Mouse (Mus musculus): Measurements from ENCODE around the gene Psmd4. TPM values are rescaled to one million over a fixed set of nuclear protein-coding genes. Genes with fewer than 3 reads are reported as not detected.
"Not testable (repeated sequence)": the region's sequence is repeated elsewhere in the genome, so short reads cannot be mapped to it uniquely, and the experiment has no call there.

The Psmd4 gene
- polyA plus RNA-seq, 1 experiment from 2014 or later: 258 TPM

- H3K27me3 ChIP-seq (ENCODE audit: control insufficient read depth, insufficient read depth, low read length); DNase-seq; ATAC-seq (ENCODE audit: low FRiP score, low TSS enrichment); H3K9ac ChIP-seq (replicated peaks; ENCODE audit: low read length); H3K27ac ChIP-seq (replicated peaks; ENCODE audit: low read depth, low read length); H3K4me1 ChIP-seq (ENCODE audit: control insufficient read depth, insufficient read depth, low read length); H3K9me3 ChIP-seq (ENCODE audit: control insufficient read depth, low read length); H3K4me3 ChIP-seq (replicated peaks; ENCODE audit: low read depth, low read length); H3K4me2 ChIP-seq (ENCODE audit: low read length): not testable (repeated sequence)
- WGBS: 80% methylated on average over 3 of the region's 3 CpGs
- peaks cover 40% of the 10 kb centered on the region for H3K36me3 ChIP-seq (ENCODE audit: control insufficient read depth, insufficient read depth, low read length)
Observed at GRCm38 (mm10) chr3:95029291-95029827, 13.1 kb downstream of the Psmd4 start.

GRCm38 (mm10) chr3:95028603-95029002 lies 13.8 kb downstream of the Psmd4 start:
- Histone ChIP-seq H3K9ac (replicated peaks; ENCODE audit: low read length) (no peak overlapping the region), H3K4me1 (ENCODE audit: control insufficient read depth, insufficient read depth, low read length) (no peaks in the 10 kb centered on the region), H3K36me3 (ENCODE audit: control insufficient read depth, insufficient read depth, low read length) (peaks cover 33% of the 10 kb centered on the region), H3K27ac (replicated peaks; ENCODE audit: low read depth, low read length) (no peak overlapping the region), H3K27me3 (ENCODE audit: control insufficient read depth, insufficient read depth, low read length) (no peaks in the 10 kb centered on the region), H3K9me3 (ENCODE audit: control insufficient read depth, low read length) (no peaks in the 10 kb centered on the region), H3K4me2 (ENCODE audit: low read length) (no peak overlapping the region), H3K4me3 (replicated peaks; ENCODE audit: low read depth, low read length) (no peak overlapping the region)
- ATAC-seq (ENCODE audit: low FRiP score, low TSS enrichment): no peak
- WGBS: 91% methylated on average over 3 of the region's 3 CpGs
- DNase-seq: no peak

- H3K9ac ChIP-seq (replicated peaks; ENCODE audit: low read length): no peak overlapping the region
- H3K36me3 ChIP-seq (ENCODE audit: control insufficient read depth, insufficient read depth, low read length): peaks cover 24% of the 10 kb centered on the region
- no peak overlapping the region for H3K4me3 ChIP-seq (replicated peaks; ENCODE audit: low read depth, low read length)
- no peak for ATAC-seq (ENCODE audit: low FRiP score, low TSS enrichment)
- no peak overlapping the region for H3K27ac ChIP-seq (replicated peaks; ENCODE audit: low read depth, low read length)
- DNase-seq: no peak
- H3K4me1 ChIP-seq (ENCODE audit: control insufficient read depth, insufficient read depth, low read length): no peaks in the 10 kb centered on the region
- no peaks in the 10 kb centered on the region for H3K27me3 ChIP-seq (ENCODE audit: control insufficient read depth, insufficient read depth, low read length)
- WGBS: 72% methylated on average over 5 of the region's 5 CpGs
- no peaks in the 10 kb centered on the region for H3K9me3 ChIP-seq (ENCODE audit: control insufficient read depth, low read length)
- H3K4me2 ChIP-seq (ENCODE audit: low read length): no peak overlapping the region
Observed at GRCm38 (mm10) chr3:95027701-95028100, 14.7 kb downstream of the Psmd4 start.

- Histone ChIP-seq H3K27me3 (ENCODE audit: control insufficient read depth, insufficient read depth, low read length) (no peaks in the 10 kb centered on the region), H3K4me1 (ENCODE audit: control insufficient read depth, insufficient read depth, low read length) (no peaks in the 10 kb centered on the region), H3K27ac (replicated peaks; ENCODE audit: low read depth, low read length) (no peak overlapping the region), H3K9me3 (ENCODE audit: control insufficient read depth, low read length) (no peaks in the 10 kb centered on the region), H3K9ac (replicated peaks; ENCODE audit: low read length) (no peak overlapping the region), H3K36me3 (ENCODE audit: control insufficient read depth, insufficient read depth, low read length) (peaks cover 19% of the 10 kb centered on the region), H3K4me3 (replicated peaks; ENCODE audit: low read depth, low read length) (no peak overlapping the region), H3K4me2 (ENCODE audit: low read length) (no peak overlapping the region)
- ATAC-seq (ENCODE audit: low FRiP score, low TSS enrichment) (no peak), DNase-seq (no peak)
- 61% methylated on average over 5 of the region's 5 CpGs for WGBS
Observed at GRCm38 (mm10) chr3:95027057-95027645, 15.3 kb downstream of the Psmd4 start.

GRCm38 (mm10) chr3:95025202-95025601 lies 17.2 kb downstream of the Psmd4 start:
- no peak overlapping the region for H3K9ac ChIP-seq (replicated peaks; ENCODE audit: low read length)
- peaks cover under 1% of the 10 kb centered on the region; the same call in 1 of the 2 replicates for H3K36me3 ChIP-seq (ENCODE audit: control insufficient read depth, insufficient read depth, low read length)
- DNase-seq: no peak
- no peaks in the 10 kb centered on the region for H3K4me1 ChIP-seq (ENCODE audit: control insufficient read depth, insufficient read depth, low read length)
- 43% methylated on average over 5 of the region's 5 CpGs for WGBS
- H3K9me3 ChIP-seq (ENCODE audit: control insufficient read depth, low read length): no peaks in the 10 kb centered on the region
- H3K27me3 ChIP-seq (ENCODE audit: control insufficient read depth, insufficient read depth, low read length): no peaks in the 10 kb centered on the region
- no peak for ATAC-seq (ENCODE audit: low FRiP score, low TSS enrichment)
- no peak overlapping the region for H3K4me3 ChIP-seq (replicated peaks; ENCODE audit: low read depth, low read length)
- no peak overlapping the region for H3K27ac ChIP-seq (replicated peaks; ENCODE audit: low read depth, low read length)
- H3K4me2 ChIP-seq (ENCODE audit: low read length): no peak overlapping the region

GRCm38 (mm10) chr3:95024551-95024950 lies 17.9 kb downstream of the Psmd4 start:
- WGBS: 29% methylated on average over 11 of the region's 11 CpGs
- Histone ChIP-seq H3K27ac (replicated peaks; ENCODE audit: low read depth, low read length) (no peak overlapping the region), H3K4me3 (replicated peaks; ENCODE audit: low read depth, low read length) (no peak overlapping the region), H3K4me1 (ENCODE audit: control insufficient read depth, insufficient read depth, low read length) (no peaks in the 10 kb centered on the region), H3K4me2 (ENCODE audit: low read length) (no peak overlapping the region), H3K36me3 (ENCODE audit: control insufficient read depth, insufficient read depth, low read length) (no peaks in the 10 kb centered on the region), H3K9ac (replicated peaks; ENCODE audit: low read length) (no peak overlapping the region), H3K27me3 (ENCODE audit: control insufficient read depth, insufficient read depth, low read length) (no peaks in the 10 kb centered on the region), H3K9me3 (ENCODE audit: control insufficient read depth, low read length) (no peaks in the 10 kb centered on the region)
- ATAC-seq (ENCODE audit: low FRiP score, low TSS enrichment) (no peak), DNase-seq (no peak)

GRCm38 (mm10) chr3:95020956-95021355 lies 21.5 kb downstream of the Psmd4 start:
- H3K9ac ChIP-seq (replicated peaks; ENCODE audit: low read length); H3K27ac ChIP-seq (replicated peaks; ENCODE audit: low read depth, low read length); H3K4me2 ChIP-seq (ENCODE audit: low read length); H3K9me3 ChIP-seq (ENCODE audit: control insufficient read depth, low read length); ATAC-seq (ENCODE audit: low FRiP score, low TSS enrichment); H3K27me3 ChIP-seq (ENCODE audit: control insufficient read depth, insufficient read depth, low read length); H3K4me1 ChIP-seq (ENCODE audit: control insufficient read depth, insufficient read depth, low read length); DNase-seq; H3K4me3 ChIP-seq (replicated peaks; ENCODE audit: low read depth, low read length); H3K36me3 ChIP-seq (ENCODE audit: control insufficient read depth, insufficient read depth, low read length): not testable (repeated sequence)
- WGBS: 94% methylated on average over 5 of the region's 5 CpGs

GRCm38 (mm10) chr3:95018741-95019140 lies 23.7 kb downstream of the Psmd4 start:
- ATAC-seq (ENCODE audit: low FRiP score, low TSS enrichment): no peak
- WGBS: 93% methylated on average over 2 of the region's 2 CpGs

GRCm38 (mm10) chr3:95016532-95017056 lies 25.8 kb downstream of the Psmd4 start:
- DNase-seq (no peak), ATAC-seq (ENCODE audit: low FRiP score, low TSS enrichment) (no peak)
- WGBS: 5% methylated on average over 21 of the region's 21 CpGs

More at GRCm38 (mm10) chr3:95018741-95019140, 23.7 kb downstream of the Psmd4 start:
- no peak for DNase-seq
- Histone ChIP-seq H3K36me3 (ENCODE audit: control insufficient read depth, insufficient read depth, low read length) (no peaks in the 10 kb centered on the region), H3K4me2 (ENCODE audit: low read length) (no peak overlapping the region), H3K9me3 (ENCODE audit: control insufficient read depth, low read length) (no peaks in the 10 kb centered on the region), H3K4me3 (replicated peaks; ENCODE audit: low read depth, low read length) (no peak overlapping the region), H3K9ac (replicated peaks; ENCODE audit: low read length) (no peak overlapping the region), H3K27ac (replicated peaks; ENCODE audit: low read depth, low read length) (no peak overlapping the region), H3K4me1 (ENCODE audit: control insufficient read depth, insufficient read depth, low read length) (peaks cover 7% of the 10 kb centered on the region), H3K27me3 (ENCODE audit: control insufficient read depth, insufficient read depth, low read length) (no peaks in the 10 kb centered on the region)

More at GRCm38 (mm10) chr3:95016532-95017056, 25.8 kb downstream of the Psmd4 start:
- Histone ChIP-seq H3K27me3 (ENCODE audit: control insufficient read depth, insufficient read depth, low read length) (no peaks in the 10 kb centered on the region), H3K9ac (replicated peaks; ENCODE audit: low read length) (peak overlapping the region; percentile 54), H3K9me3 (ENCODE audit: control insufficient read depth, low read length) (no peaks in the 10 kb centered on the region), H3K4me3 (replicated peaks; ENCODE audit: low read depth, low read length) (peak overlapping the region; percentile 74), H3K36me3 (ENCODE audit: control insufficient read depth, insufficient read depth, low read length) (peaks cover 10% of the 10 kb centered on the region), H3K4me1 (ENCODE audit: control insufficient read depth, insufficient read depth, low read length) (peaks cover 14% of the 10 kb centered on the region), H3K27ac (replicated peaks; ENCODE audit: low read depth, low read length) (peak overlapping the region; percentile 94), H3K4me2 (ENCODE audit: low read length) (peak overlapping the region; percentile 77)
